Mouse (Mus musculus) limb, embryonic 11.5 days (tissue): ENCODE measurements at regions not wholly inside any gene's neighbourhood (a gene's known extent, or its start where the extent isn't known, plus 50 kb on each side); places are given as distances from the start of the nearest gene placed in this dataset.
A peak's percentile ranks its signal among the peaks of the same experiment; 100 is the strongest.

ENCODE experiments used
- ATAC-seq: fragments of 200-750 bp; cut with Nextera tagmentation; 2 replicates; pipeline ENCODE4 v1.8.0; 2017; ENCODE audit warnings: low read depth; ENCODE audit not compliant: insufficient number of reproducible peaks, low FRiP score, low TSS enrichment
- DNase-seq: peaks from one replicate; pipeline ENCODE4 v3.0.0-alpha.2; 2015; ENCODE audit warnings: low spot score
- H3K27ac ChIP-seq: fragments of 300-500 bp; sonication (generic); replicated peaks from 2 replicates; pipeline ENCODE4 v1.5.1; 2014; ENCODE audit warnings: low read depth, mild to moderate bottlenecking, low read length
- H3K27me3 ChIP-seq: fragments of 300-500 bp; sonication (generic); 2 replicates; pipeline ENCODE4 v1.6.1; 2014; ENCODE audit warnings: mild to moderate bottlenecking, low read length, mixed read lengths; ENCODE audit not compliant: control insufficient read depth, insufficient read depth
- H3K36me3 ChIP-seq: fragments of 300-500 bp; sonication (generic); 2 replicates; pipeline ENCODE4 v1.6.1; 2014; ENCODE audit warnings: mild to moderate bottlenecking, low read length, moderate library complexity, mixed read lengths; ENCODE audit not compliant: control insufficient read depth, insufficient read depth
- H3K4me1 ChIP-seq: fragments of 300-500 bp; sonication (generic); 2 replicates; pipeline ENCODE4 v1.6.1; 2014; ENCODE audit warnings: low read length, mixed read lengths; ENCODE audit not compliant: control insufficient read depth, insufficient read depth
- H3K4me2 ChIP-seq: fragments of 300-500 bp; sonication (generic); 2 replicates; pipeline ENCODE4 v1.6.1; 2014; ENCODE audit warnings: low read depth, mild to moderate bottlenecking, moderate library complexity; ENCODE audit not compliant: severe bottlenecking
- H3K4me3 ChIP-seq: fragments of 300-500 bp; sonication (generic); 2 replicates; pipeline ENCODE4 v1.5.1; 2014; ENCODE audit warnings: low read depth, low read length
- H3K9ac ChIP-seq: fragments of 300-500 bp; sonication (generic); 2 replicates; pipeline ENCODE4 v1.6.1; 2014; ENCODE audit warnings: mild to moderate bottlenecking, low read length
- H3K9me3 ChIP-seq: fragments of 300-500 bp; sonication (generic); 2 replicates; pipeline ENCODE4 v1.6.1; 2016; ENCODE audit warnings: low read length; ENCODE audit not compliant: control insufficient read depth
- WGBS: fragments of 180-500 bp; shearing (Covaris S2); extraction: QIAGEN DNeasy Blood & Tissue Kit; methylation state at CpG from one replicate; pipeline ENCODE4 v1.1.7; 2014; 5-methylcytosine and 5-hydroxymethylcytosine counted together

DNA sequence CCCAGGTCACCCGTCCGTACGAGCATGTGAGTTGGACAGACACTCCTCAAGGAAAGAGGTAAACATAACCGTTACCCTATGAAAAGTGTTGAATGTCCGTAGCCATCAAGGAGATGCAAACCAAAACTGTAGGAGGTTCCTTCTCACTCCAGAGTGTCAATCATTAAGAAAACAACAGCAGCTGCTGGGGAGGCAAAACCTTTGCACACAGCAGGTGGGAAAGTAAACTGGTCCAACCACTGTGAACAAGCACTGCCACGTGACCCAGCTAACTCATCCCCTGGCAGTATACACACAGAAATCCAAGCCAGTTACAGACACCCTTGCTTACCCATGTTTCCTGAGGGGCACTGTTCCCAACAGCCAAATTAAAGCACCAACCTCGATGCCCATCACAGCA, 54.7 kb upstream of the Irx5 start:
- ATAC-seq (no peak), DNase-seq (no peak)
- Histone ChIP-seq H3K4me1 (no peaks in the 10 kb centered on the region), H3K4me3 (no peak overlapping the region), H3K4me2 (no peak overlapping the region), H3K36me3 (no peaks in the 10 kb centered on the region), H3K9ac (no peak overlapping the region), H3K27me3 (no peaks in the 10 kb centered on the region), H3K27ac (no peak overlapping the region), H3K9me3 (no peaks in the 10 kb centered on the region)
- 85% methylated on average over 7 of the region's 7 CpGs for WGBS

DNA sequence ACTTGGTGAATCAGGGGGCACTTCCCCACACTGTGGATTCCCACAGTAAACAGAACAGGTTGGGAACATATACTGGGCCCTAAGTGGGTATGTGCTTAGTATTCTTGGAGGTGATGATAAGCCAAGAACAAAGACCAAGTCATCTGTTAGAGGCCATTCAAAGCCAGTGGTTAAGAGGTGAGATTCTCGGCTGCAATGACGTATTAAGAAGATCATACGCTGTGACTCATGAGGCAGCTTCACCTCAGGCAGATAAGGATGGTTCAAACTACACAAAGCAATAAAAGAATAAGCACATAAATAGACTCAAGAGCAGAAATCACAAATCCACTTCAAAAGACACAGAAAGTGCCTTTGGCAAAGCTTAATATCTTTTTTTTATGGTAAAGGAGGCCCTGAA, 56.4 kb upstream of the Irx5 start:
- WGBS: 95% methylated on average over 3 of the region's 3 CpGs

DNA sequence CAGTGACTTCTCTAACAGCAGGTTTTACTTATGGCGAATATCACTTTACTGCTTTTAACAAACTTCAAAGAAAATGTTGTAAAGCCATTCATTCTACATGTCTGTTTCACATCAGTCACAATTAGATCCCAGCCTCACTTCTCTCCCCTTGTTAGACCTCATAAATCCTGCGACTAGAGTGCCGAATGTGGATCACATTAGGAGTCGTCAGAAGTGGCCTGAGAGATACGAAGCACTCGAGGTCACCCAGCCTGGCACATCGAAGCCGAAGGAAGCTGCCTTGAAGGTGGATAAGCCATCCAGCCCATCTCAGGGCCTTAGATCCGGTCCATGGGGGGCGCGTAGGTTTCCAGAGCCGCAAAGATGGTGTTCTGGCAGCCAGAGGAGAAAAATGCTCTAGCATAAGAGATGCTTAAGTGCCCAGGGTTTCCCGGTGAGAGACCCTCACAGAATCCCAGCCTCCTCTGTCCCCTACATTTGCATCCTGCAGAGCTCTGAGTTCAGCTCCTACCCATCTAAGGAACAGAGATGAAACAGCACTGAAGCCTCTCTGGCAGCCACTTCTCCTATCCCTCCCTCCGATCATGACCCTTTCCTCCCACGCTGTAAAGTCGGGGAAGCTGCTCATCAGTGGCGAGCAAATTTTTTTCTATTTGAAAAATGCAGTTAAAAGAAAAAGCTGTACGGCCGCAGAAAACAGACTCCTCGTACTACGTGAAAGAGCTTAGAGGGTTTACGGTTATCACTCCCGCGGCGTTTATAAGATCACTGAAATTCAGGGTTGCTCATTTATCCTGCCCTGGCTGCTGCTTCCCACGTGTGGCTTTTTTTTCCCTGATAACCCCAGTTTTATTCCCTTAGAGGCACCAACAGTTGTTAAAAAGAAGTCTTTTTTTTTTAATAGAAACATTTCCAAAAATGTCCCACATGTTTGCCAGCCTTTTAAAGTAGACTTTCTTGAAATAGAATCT, 70.3 kb upstream of the Irx5 start:
- 11% methylated on average over 26 of the region's 26 CpGs for WGBS
- H3K4me3 ChIP-seq: no peak overlapping the region
- H3K27ac ChIP-seq: no peak overlapping the region
- H3K36me3 ChIP-seq: no peaks in the 10 kb centered on the region
- peaks cover 10% of the 10 kb centered on the region; the same call in 1 of the 2 replicates for H3K27me3 ChIP-seq
- DNase-seq (peak; percentile 71), ATAC-seq (no peak)
- H3K4me1 ChIP-seq: peaks cover 7% of the 10 kb centered on the region
- peak overlapping the region; percentile 23; the same call in 1 of the 2 replicates for H3K4me2 ChIP-seq
- H3K9me3 ChIP-seq: no peaks in the 10 kb centered on the region
- H3K9ac ChIP-seq: no peak overlapping the region

More for the DNA sequence above, 56.4 kb upstream of the Irx5 start:
- H3K27ac ChIP-seq: no peak overlapping the region
- no peaks in the 10 kb centered on the region for H3K36me3 ChIP-seq
- H3K9me3 ChIP-seq: no peaks in the 10 kb centered on the region
- no peaks in the 10 kb centered on the region for H3K4me1 ChIP-seq
- H3K4me2 ChIP-seq: no peak overlapping the region
- DNase-seq (no peak), ATAC-seq (no peak)
- H3K4me3 ChIP-seq: no peak overlapping the region
- H3K27me3 ChIP-seq: no peaks in the 10 kb centered on the region
- no peak overlapping the region for H3K9ac ChIP-seq

DNA sequence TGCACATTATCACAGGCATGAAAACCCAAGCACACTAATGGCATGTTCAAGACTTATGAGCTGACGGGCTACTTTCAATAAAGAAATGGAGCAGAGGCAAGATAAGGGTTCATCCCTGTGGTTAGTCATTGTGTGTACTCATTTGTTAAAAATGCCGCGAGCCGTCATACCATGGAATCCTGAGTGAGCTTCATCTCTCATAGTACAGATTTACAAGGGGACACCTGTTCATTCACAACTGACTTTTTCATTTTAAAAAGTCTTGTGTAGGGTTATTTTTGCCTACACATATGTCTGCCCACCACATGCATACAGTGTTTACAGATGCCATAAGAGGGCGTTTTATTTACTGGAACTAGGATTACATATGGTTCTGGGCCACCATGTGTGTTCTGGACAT, 81.7 kb upstream of the Irx5 start:
- Histone ChIP-seq H3K27ac (no peak overlapping the region), H3K4me1 (no peaks in the 10 kb centered on the region), H3K9ac (no peak overlapping the region), H3K9me3 (no peaks in the 10 kb centered on the region), H3K27me3 (no peaks in the 10 kb centered on the region), H3K4me3 (no peak overlapping the region), H3K4me2 (no peak overlapping the region), H3K36me3 (no peaks in the 10 kb centered on the region)
- DNase-seq: no peak
- 91% methylated on average over 5 of the region's 5 CpGs for WGBS
- ATAC-seq: no peak

DNA sequence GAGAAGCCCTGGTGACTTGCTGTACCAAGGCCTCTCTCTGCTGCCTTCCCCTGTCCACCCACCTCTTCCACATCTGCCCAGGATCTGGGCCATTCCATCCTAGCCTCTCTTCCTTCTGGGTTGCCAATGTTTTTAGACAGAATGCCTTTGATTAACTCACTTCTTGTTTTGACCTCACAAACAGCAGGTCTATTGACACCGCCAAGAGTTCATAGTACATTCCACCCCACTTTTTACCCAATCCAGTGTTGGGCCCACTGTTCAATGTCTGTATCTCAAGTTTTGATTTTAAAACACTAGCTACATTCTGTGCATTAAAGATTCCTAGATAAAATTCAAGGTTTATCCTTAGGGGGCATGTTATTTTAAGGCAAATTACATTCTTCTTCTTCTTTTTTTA, 84.7 kb upstream of the Irx5 start:
- no peaks in the 10 kb centered on the region for H3K9me3 ChIP-seq
- H3K36me3 ChIP-seq: no peaks in the 10 kb centered on the region
- H3K4me1 ChIP-seq: no peaks in the 10 kb centered on the region
- ATAC-seq (no peak), DNase-seq (no peak)
- no peaks in the 10 kb centered on the region for H3K27me3 ChIP-seq
- H3K9ac ChIP-seq: no peak overlapping the region
- no peak overlapping the region for H3K4me3 ChIP-seq
- WGBS: 88% methylated on average over 1 of the region's 1 CpGs
- H3K4me2 ChIP-seq: no peak overlapping the region
- no peak overlapping the region for H3K27ac ChIP-seq

DNA sequence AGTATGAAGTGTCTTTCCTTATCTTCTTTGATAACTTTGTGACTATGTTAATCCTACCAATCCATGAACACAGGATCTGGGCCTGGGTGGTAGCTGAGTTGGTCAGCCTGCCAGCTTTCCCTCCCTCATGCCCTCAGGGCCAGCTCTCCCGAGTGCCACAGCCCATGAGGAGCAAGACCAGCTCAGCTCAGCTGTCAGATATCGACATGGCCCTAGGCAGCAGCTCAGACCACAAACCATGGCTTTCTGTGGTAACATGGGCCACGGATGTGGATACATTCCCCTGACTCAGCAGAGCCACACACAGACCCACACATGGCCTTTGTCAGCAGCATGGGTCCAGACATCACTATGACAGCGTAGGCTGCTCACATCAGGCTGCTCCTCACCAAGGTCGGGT, 85.4 kb upstream of the Irx5 start:
- no peak overlapping the region for H3K4me3 ChIP-seq
- no peaks in the 10 kb centered on the region for H3K4me1 ChIP-seq
- WGBS: 71% methylated on average over 5 of the region's 5 CpGs
- no peaks in the 10 kb centered on the region for H3K27me3 ChIP-seq
- H3K9me3 ChIP-seq: no peaks in the 10 kb centered on the region
- H3K9ac ChIP-seq: no peak overlapping the region
- H3K4me2 ChIP-seq: no peak overlapping the region
- ATAC-seq (no peak), DNase-seq (no peak)
- H3K27ac ChIP-seq: no peak overlapping the region
- no peaks in the 10 kb centered on the region for H3K36me3 ChIP-seq

DNA sequence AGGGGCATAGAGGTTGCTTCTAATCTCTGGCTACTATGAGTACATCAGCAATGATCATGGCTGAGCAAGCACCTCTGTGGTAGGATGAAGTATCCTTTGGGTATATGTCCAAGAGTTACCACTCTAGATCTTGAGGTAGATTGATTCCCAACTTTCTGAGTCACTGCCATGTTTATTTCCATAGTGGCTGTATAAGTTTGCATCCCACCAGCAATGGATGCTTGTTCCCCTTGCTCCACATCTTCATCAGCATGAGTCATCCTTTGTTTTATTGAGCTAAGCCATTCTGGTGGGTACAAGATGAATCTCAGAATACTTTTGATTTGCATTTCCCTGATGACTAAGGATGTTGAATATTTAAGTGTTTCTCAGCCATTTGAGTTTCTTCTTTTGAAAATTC, 86.8 kb upstream of the Irx5 start:
- H3K27ac ChIP-seq: no peak overlapping the region
- ATAC-seq (no peak), DNase-seq (no peak)
- no peaks in the 10 kb centered on the region for H3K36me3 ChIP-seq
- H3K4me2 ChIP-seq: no peak overlapping the region
- H3K4me3 ChIP-seq: no peak overlapping the region
- no peaks in the 10 kb centered on the region for H3K9me3 ChIP-seq
- no peaks in the 10 kb centered on the region for H3K4me1 ChIP-seq
- H3K27me3 ChIP-seq: no peaks in the 10 kb centered on the region
- no peak overlapping the region for H3K9ac ChIP-seq

DNA sequence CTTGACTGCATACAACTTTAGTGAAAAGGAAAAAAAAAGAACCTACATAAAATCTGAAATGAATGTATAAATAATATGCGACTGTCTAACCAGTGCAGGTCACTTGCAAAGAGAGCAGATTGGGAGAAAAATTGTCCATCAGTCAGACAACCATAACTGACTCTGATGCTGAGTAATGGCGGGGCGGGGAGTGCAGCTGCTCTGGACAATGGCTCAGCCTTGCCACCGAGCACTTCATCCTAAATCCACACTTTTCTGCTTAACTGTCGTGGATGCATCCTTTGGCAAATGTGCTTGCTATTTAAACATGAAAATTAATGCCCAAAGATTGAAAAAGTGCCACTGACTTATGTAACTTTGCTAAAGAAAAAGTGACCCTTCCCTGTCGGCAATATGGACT, 90.0 kb upstream of the Irx5 start:
- WGBS: 82% methylated on average over 6 of the region's 6 CpGs
- DNase-seq (no peak), ATAC-seq (no peak)
- no peak overlapping the region for H3K4me3 ChIP-seq
- H3K27ac ChIP-seq: no peak overlapping the region
- H3K4me1 ChIP-seq: no peaks in the 10 kb centered on the region
- no peak overlapping the region for H3K9ac ChIP-seq
- no peak overlapping the region for H3K4me2 ChIP-seq
- H3K36me3 ChIP-seq: no peaks in the 10 kb centered on the region
- H3K27me3 ChIP-seq: no peaks in the 10 kb centered on the region
- no peaks in the 10 kb centered on the region for H3K9me3 ChIP-seq

DNA sequence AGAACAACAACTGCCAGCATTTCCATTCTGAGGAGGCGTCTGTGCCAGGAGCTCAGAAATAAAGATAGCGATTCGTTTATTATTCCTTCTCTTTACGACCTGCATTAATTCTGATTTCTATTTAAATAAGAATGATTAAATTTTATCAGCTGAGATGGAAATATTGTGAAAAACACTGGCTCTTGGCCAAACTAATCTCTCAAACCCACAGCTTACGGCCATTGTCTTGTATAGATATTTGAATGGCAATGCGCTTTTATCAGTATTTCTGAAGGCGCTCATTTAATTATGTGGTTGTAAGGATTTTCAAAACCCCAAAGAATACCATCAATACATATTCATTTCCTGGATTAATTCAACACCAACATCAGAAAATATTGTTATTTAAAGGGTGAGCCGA, 97.4 kb upstream of the Irx5 start:
- Histone ChIP-seq H3K9ac (no peak overlapping the region), H3K9me3 (no peaks in the 10 kb centered on the region), H3K27me3 (no peaks in the 10 kb centered on the region), H3K4me3 (no peak overlapping the region), H3K27ac (no peak overlapping the region), H3K36me3 (no peaks in the 10 kb centered on the region), H3K4me2 (no peak overlapping the region), H3K4me1 (no peaks in the 10 kb centered on the region)
- DNase-seq (no peak), ATAC-seq (no peak)
- WGBS: 91% methylated on average over 8 of the region's 8 CpGs
